Mouse (Mus musculus) stomach, postnatal 0 days (tissue): ENCODE measurements around the gene Flrt2.

Experiments
- CTCF ChIP-seq: IDR thresholded peaks from 2 replicates; pipeline ENCODE4 v1.5.1; 2016; ENCODE audit warnings: antibody characterized with exemption, low read depth, mild to moderate bottlenecking, moderate library complexity
- EP300 ChIP-seq: optimal IDR thresholded peaks from 2 replicates; pipeline ENCODE3; 2016; ENCODE audit warnings: antibody characterized with exemption

DNA sequence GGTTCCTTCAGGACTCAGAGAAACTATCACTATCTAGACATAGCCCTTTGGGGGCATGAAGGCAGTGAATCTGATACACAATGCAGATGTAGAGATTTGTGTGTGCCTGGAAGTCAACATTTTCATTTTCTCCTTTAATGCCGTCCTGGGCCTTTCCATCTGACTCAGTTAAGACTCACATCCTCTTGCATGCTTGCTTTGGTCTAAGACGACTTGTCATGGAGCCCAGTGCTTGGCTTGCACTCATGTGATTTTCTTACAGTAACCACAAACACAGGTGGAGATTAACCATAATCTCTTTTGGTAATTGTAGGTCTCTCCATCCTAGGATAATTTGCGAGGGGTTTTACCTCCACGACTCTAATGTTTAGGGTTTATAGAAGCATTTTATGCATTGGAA, 73.2 kb downstream of the Flrt2 start:
- TF ChIP-seq CTCF = no peak
- no peak for TF ChIP-seq EP300
